Mouse (Mus musculus): ENCODE data around the gene Igdcc4. TPM values are rescaled to one million over a fixed set of nuclear protein-coding genes. Genes with fewer than 3 reads are reported as not detected.

Gene Igdcc4
- polyA plus RNA-seq, 1 experiment = 0.01 TPM

- TF ChIP-seq GATA1 (IDR thresholded peaks at IDR 0.05; ENCODE audit: low read length) = no peak
Observed at GRCm38 (mm10) chr9:65103173-65103752, 2.0 kb downstream of the Igdcc4 start.

DNA sequence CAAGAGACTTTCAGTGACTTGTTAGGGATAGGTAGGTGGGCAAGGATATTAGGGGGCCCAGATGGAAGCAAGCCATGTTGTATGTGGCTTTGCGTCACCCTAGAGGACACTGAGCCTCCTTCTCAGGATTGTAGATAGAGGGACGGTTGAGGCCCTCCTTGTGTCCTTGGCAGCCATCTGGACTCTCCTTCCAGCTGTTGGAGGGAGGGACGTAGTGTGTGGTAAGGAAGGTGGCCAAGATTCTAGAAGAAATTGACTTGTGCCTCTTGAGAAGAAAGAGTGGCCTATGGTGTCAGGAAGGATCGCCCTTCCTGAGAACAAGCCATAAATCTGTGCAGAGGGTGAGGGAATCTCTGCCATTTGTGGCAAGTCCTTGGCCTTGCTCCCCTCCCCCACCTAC is 5.5 kb downstream of the Igdcc4 start:
- TF ChIP-seq GATA1 (IDR thresholded peaks at IDR 0.05; ENCODE audit: low read length) = no peak

- no peak for TF ChIP-seq GATA1 (IDR thresholded peaks at IDR 0.05; ENCODE audit: low read length)
Observed at GRCm38 (mm10) chr9:65107893-65108292, 6.6 kb downstream of the Igdcc4 start.

- no peak for TF ChIP-seq GATA1 (IDR thresholded peaks at IDR 0.05; ENCODE audit: low read length)
Observed at GRCm38 (mm10) chr9:65109132-65110072, 8.1 kb downstream of the Igdcc4 start.

- no peak for TF ChIP-seq GATA1 (IDR thresholded peaks at IDR 0.05; ENCODE audit: low read length)
Observed at GRCm38 (mm10) chr9:65111698-65112097, 10.4 kb downstream of the Igdcc4 start.

DNA sequence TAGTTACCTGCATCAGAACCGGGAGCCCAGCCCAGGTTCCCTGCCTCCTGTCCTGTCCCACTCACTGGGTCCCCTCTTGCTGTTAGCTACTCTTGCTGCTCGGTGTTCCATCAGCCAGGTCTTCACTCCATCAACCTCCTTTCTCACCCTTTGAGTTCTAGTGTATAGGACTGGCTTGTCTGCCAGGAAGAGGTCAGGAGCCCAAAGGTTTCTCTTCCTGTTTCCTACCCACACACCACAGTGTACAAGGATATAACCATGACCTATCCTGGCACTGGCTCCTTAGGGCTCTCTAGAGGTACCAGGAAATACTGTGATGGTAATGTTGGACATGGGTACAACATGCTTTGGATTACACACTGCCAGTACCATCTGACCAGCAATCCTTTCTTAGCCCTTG is 12.4 kb downstream of the Igdcc4 start:
- TF ChIP-seq GATA1 (IDR thresholded peaks at IDR 0.05; ENCODE audit: low read length) = no peak

- no peak for TF ChIP-seq GATA1 (IDR thresholded peaks at IDR 0.05; ENCODE audit: low read length)
Observed at GRCm38 (mm10) chr9:65115891-65116290, 14.6 kb downstream of the Igdcc4 start.

- TF ChIP-seq GATA1 (IDR thresholded peaks at IDR 0.05; ENCODE audit: low read length) = no peak
Observed at GRCm38 (mm10) chr9:65117516-65117915, 16.2 kb downstream of the Igdcc4 start.

DNA sequence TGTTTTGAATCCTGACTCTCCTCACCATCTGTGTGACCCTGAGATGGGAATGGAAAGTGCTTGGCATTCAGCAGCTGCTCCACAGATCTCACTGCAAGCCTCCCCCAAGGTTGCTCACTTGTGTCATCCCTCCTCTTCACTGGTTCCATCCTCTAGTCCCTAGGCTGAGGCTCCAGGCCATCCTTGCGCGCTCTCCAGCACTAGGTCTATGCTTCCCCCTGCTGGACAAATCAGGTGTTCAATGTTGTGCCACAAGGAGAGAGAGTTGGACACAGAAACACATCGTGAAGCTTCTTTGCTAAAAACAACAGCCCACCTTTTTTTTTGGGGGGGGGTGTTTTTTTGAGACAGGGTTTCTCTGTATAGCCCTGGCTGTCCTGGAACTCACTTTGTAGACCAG is 19.6 kb downstream of the Igdcc4 start:
- no peak for TF ChIP-seq GATA1 (IDR thresholded peaks at IDR 0.05; ENCODE audit: low read length)

- TF ChIP-seq GATA1 (IDR thresholded peaks at IDR 0.05; ENCODE audit: low read length) = no peak
Observed at GRCm38 (mm10) chr9:65122545-65122944, 21.3 kb downstream of the Igdcc4 start.

GRCm38 (mm10) chr9:65123552-65124168 is 22.4 kb downstream of the Igdcc4 start:
- no peak for TF ChIP-seq GATA1 (IDR thresholded peaks at IDR 0.05; ENCODE audit: low read length)

DNA sequence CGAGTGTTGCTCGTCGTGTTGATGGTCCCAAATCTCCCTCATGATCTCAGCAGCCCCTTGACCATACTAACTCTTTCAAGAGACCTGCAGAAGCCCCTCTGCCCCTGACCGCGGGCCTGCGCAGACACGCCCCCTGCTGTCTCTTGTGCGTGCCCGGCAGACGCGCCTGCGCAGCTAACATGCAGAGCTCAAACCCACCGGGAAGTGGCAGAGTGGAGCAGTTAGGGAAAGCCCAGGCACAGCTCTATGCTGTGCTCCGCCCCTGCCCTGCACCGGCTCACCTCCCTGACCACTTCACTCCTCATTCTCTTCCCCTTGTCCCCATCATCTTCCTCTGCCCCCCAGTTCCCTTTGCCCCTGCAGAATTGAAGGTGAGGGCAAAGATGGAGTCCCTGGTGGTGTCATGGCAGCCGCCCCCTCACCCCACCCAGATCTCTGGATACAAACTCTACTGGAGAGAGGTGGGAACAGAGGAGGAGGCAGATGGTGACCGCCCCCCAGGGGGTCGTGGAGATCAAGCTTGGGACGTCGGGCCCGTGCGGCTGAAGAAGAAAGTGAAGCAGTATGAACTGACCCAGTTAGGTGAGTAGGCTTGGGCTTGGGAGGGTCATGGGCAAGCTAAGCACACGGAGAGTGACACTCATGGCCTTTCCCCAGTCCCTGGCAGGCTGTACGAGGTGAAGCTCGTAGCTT is 27.0 kb downstream of the Igdcc4 start:
- TF ChIP-seq GATA1 (IDR thresholded peaks at IDR 0.05; ENCODE audit: low read length) = no peak

GRCm38 (mm10) chr9:65131717-65132116 is 30.4 kb downstream of the Igdcc4 start:
- TF ChIP-seq GATA1 (IDR thresholded peaks at IDR 0.05; ENCODE audit: low read length) = no peak

- no peak for TF ChIP-seq GATA1 (IDR thresholded peaks at IDR 0.05; ENCODE audit: low read length)
Observed at GRCm38 (mm10) chr9:65133739-65134138, 32.5 kb downstream of the Igdcc4 start.

DNA sequence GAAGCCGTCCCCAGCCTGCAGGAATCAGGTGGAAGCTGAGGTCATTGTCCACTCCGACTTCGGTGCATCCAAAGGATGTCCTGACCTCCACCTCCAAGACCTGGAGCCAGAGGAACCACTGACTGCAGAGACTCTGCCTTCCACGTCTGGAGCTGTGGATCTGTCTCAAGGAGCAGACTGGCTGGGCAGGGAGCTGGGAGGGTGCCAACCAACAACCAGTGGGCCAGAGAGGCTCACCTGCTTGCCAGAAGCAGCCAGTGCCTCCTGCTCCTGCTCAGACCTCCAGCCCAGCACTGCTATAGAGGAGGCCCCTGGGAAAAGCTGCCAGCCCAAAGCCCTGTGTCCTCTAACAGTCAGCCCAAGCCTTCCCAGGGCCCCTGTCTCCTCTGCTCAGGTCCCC is 33.8 kb downstream of the Igdcc4 start:
- TF ChIP-seq GATA1 (IDR thresholded peaks at IDR 0.05; ENCODE audit: low read length) = no peak

- TF ChIP-seq GATA1 (IDR thresholded peaks at IDR 0.05; ENCODE audit: low read length) = no peak
Observed at GRCm38 (mm10) chr9:65140491-65140890, 39.2 kb downstream of the Igdcc4 start.
